Mouse (Mus musculus) forebrain, embryonic 14.5 days (tissue): Measurements from ENCODE around the gene Arhgef5. TPM values are rescaled to one million over a fixed set of nuclear protein-coding genes. Genes with fewer than 3 reads are reported as not detected.

Experiments used
- polyA plus RNA-seq: library from polyadenylated mRNA; unstranded; fragments of >200 nt; fragmentation: Nextera tagmentation; extraction: Ambion mirVana; gene quantifications from 2 replicates; pipeline ENCODE4 v1.2.1, GENCODE M21; 2014

The Arhgef5 gene
- polyA plus RNA-seq, 1 experiment from 2014 or later, result 1.4 TPM

Other genes starting within 250 kb of the Arhgef5 start
- gene Olfr441, start 159.2 kb upstream of the Arhgef5 start, polyA plus RNA-seq, result not detected in 2 replicates
- gene Olfr237-ps1, start 119.0 kb upstream of the Arhgef5 start, polyA plus RNA-seq, result not detected in 2 replicates
- gene Olfr437, start 102.3 kb upstream of the Arhgef5 start, polyA plus RNA-seq, result not detected in 2 replicates
- not detected in 2 replicates for gene Olfr13, start 93.4 kb upstream of the Arhgef5 start, polyA plus RNA-seq
- not detected in 2 replicates for gene Olfr435, start 68.4 kb upstream of the Arhgef5 start, polyA plus RNA-seq
- gene Olfr434, start 52.6 kb upstream of the Arhgef5 start, polyA plus RNA-seq, result not detected in 2 replicates
- not detected in 2 replicates for gene Olfr47, start 34.1 kb upstream of the Arhgef5 start, polyA plus RNA-seq
- gene Nobox, start 44.0 kb downstream of the Arhgef5 start, polyA plus RNA-seq, result not detected in 2 replicates